Mouse (Mus musculus) brain, embryonic 18.5 days (tissue): ENCODE data around the gene Rhob.

Experiments used
- DNase-seq: peaks from one replicate; pipeline ENCODE4 v3.0.0-alpha.2; 2012; ENCODE audit warnings: low read depth, low spot score

The Rhob gene

GRCm38 (mm10) chr12:8506954-8507707 lies 7.3 kb upstream of the Rhob start:
- no peak for DNase-seq

GRCm38 (mm10) chr12:8504131-8504530 lies 4.3 kb upstream of the Rhob start:
- DNase-seq: no peak

DNA sequence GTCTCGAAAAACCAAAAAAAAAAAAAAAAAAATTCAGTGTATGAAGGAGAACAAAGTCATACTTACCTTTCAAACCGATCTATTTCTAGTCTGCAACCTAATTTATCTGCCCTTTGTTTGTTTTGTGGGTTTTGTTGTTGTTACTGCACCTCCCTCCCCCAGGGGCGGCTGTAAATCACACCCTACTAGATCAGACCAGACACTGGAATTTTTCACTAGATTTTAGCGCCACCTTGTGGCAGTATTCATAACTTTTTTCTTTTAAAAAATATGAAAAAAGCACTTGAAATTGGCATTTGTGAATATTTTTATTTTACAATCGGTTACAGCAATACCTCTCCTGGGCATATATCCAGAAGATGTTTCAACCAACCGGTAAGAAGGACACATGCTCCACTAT lies 2.7 kb upstream of the Rhob start:
- no peak for DNase-seq

DNA sequence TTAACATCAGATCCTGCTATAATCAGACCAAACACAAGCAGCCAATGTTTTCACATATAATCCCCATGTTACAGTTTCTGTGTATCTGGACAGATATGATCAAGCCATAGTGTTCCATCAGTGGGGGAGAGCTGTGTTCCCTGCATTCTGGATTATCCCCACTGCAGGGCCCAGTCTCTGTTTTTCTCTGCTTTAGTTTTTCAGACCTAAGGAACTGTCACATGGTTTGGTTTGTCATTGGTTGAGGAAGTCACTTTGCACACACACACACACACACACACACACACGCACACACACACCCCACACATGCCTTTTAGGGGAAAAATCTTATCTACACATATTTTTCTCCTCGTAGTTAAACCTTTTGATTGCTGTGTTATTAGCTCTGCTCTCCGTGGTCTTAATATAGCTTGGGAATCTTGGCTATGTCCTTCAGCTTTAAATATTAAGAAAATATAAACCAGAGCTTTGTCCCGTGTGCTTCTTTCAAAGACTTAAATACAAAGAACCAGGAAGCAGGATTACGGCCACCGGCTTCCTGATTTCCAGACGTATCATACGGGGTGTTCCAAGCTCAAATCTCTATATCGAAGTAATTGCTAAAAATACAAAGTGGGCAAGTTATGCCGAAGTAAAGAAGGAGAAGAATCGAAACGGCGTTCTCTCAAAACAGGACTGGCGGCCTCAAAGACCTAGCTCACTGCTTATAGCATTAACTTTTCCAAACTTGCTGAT lies 1.9 kb upstream of the Rhob start:
- no peak for DNase-seq

- no peak for DNase-seq
These were observed 1.1 kb upstream of the Rhob start for GRCm38 (mm10) chr12:8500597-8501570.

GRCm38 (mm10) chr12:8499001-8499870 lies 573 bp downstream of the Rhob start:
- no peak for DNase-seq

GRCm38 (mm10) chr12:8498591-8499000 lies 1.2 kb downstream of the Rhob start:
- DNase-seq: no peak

GRCm38 (mm10) chr12:8498148-8498571 lies 1.6 kb downstream of the Rhob start:
- no peak for DNase-seq

- no peak for DNase-seq
These were observed 2.5 kb downstream of the Rhob start for GRCm38 (mm10) chr12:8497314-8497706.

DNA sequence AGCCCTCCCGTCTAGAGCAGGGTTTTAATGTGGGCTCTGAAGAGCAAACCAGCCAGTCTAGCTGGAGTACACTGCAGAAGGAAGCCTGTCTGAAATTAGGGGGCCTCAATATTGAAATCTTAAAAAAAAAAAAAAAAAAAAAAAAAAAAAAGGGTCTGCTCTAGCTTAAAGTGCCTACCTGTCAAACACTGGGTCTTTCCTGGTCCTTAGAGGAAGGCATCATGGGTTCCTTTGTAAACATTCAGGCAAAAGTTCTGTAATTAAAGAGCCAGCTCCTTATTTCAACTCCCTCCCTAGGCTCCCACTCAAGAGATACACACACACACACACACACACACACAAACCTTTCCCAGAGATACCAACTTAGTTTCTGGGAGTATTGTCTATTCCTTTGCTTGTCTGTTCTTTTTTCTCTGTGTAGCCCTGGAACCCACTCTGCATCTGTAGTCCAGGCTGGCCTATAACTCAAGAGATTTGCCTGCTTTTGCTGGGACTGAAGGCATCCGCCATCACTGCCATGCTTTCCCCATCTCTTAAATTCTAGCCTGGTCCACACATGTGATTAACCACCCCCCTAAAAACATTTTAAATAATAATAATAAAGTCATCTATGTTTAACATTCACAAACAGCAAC lies 3.0 kb downstream of the Rhob start:
- no peak for DNase-seq

- no peak for DNase-seq
These were observed 3.7 kb downstream of the Rhob start for GRCm38 (mm10) chr12:8495881-8496678.

DNA sequence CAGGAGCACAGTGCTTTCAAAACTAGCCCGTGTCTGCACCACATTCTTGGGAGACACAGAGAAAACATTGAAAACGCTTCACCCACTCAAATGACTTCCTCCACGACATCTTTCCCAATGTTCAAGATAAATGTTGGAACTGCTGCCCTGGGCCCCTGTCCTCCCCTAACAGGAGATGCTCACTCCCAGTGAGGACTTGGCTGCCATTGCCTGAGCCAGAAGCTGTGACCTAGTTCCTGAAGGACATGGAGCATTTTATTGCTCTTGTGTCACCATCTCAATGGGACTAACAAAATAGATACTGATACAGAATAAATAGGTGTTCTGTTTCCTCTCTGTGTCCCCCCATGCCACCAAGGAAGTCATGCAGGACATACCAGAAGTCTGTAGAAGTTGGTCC lies 5.1 kb downstream of the Rhob start:
- DNase-seq: no peak

DNA sequence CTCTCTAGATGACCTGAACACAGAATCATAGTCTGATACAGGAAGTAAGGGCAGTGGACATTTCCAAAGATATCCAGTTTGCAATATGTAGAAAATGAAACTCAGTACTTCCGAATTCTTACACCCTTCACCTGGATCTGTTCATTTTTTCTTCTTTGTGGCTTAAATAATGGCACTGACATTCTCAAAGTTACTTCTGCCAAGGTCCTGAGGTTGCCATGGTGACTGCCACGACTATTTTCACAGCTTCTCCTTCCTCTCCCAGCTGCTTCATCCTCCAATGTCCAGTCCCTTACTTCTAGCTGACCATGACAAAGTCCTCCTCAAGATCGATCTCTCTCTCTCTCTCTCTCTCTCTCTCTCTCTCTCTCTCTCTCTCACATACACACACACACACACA lies 6.4 kb downstream of the Rhob start:
- DNase-seq: no peak

- DNase-seq: no peak
These were observed 10.7 kb downstream of the Rhob start for GRCm38 (mm10) chr12:8489098-8489497.

GRCm38 (mm10) chr12:8488652-8488980 lies 11.2 kb downstream of the Rhob start:
- no peak for DNase-seq

DNA sequence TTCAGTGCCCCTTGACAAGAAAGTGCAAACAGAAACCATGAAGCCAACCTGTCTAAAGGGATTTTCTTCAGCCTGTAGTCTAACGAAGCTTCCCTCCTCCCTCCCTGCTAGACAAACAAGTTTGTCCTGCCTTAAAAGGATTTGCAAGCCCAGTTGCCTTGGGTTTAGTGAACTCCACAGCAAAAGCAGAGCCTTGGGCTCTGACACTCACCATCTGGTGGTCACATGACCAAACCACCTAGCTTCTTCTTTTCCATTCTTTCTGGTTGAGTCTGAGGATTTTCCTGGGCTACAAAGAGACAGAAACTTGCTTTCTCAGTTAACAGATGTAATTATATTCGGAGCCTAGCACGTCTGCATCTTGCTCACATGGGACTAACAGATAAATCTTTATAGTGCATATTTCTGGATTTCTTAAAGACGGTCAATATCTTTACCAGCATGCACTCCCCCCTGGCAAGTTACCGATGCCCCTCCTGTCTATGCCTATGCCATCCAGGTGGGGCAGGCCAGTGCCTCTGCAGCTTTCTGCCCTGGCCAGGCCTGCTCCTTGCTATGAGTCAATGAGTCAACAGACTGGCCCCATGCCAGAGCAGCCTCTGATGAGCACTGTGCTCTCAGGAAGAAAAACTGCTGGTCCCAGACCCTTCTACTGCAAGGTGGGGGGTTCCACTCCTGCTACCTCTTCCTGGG lies 11.7 kb downstream of the Rhob start:
- DNase-seq: no peak

DNA sequence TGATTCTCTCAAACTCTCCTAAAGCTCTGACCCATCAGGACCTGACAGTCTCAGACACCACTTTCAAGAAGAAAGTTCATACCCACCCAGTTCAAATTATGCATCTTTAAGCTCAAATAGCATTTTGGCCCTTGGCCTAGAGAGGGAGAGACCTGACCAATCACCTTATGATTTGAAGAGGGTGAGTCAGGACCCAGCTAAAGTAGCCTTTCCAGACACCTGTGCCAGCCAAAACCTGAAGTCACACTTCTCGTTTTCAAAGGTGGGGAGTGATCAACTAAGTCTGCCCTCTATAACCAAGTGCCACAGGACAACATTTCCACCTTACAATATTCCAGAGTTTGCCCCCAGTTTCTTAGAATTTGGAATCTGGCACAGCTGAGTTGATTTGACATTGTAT lies 12.5 kb downstream of the Rhob start:
- DNase-seq: no peak

DNA sequence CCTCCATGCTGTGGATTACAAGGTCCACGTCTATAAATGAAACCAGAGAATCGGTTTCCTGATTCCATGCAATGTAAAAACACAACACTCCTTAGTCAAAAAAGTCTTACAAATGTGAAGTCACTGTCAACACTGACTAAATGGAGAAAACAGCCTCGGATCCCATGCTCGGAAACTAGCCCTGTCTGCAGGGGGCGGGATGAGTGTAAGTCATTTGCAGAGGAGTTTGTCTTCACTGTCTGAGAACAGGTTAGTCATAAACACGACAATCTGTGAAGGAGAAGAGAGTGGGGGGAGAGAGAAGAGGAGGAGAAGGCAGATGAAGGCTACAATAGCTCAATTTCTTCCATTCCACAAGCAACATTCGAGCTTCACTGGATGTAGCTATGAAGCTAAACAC lies 14.6 kb downstream of the Rhob start:
- DNase-seq: no peak

GRCm38 (mm10) chr12:8482169-8482568 lies 17.6 kb downstream of the Rhob start:
- DNase-seq: no peak
